Mouse (Mus musculus): ENCODE data around the gene Rnf130. TPM values are rescaled to one million over a fixed set of nuclear protein-coding genes. Genes with fewer than 3 reads are reported as not detected.

The Rnf130 gene
- total and polyA plus RNA-seq, 3 experiments, result not detected

DNA sequence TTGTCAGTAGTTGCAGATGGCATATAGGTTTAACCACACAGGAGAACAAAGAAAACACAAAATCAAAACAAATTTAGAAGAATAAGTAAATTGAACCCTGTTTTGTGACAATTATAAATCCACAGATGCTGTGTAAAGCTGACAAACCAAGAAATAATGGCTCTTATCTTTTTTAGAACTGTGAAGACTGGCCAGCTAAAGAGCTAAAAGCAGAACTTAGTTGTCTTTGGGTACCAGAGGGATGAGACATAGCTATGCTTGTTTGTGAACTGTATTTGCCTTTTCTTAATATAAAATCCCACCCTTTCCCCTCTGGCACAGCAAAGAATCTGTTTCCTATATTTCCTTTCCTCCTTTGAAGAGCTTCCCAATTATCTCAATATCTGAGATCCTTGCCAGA lies 9.0 kb downstream of the Rnf130 start:
- H3K4me1 ChIP-seq (ENCODE audit: control insufficient read depth in 1 of 2, insufficient read depth in 2 of 2), result peaks cover 0 to 8% of the 10 kb centered on the region in 2 experiments; a peak in 2 of 4 replicates
- no peaks in the 10 kb centered on the region for H3K9me3 ChIP-seq (replicated peaks; ENCODE audit: low read length)
- no peak for DNase-seq (ENCODE audit: extremely low read depth)
- dilution Hi-C loops (cut with MboI; ENCODE audit: extremely low pct_ligation_motif_present, extremely low pct_unique_long_range_greater_than_20kb, low sequenced_read_pairs) (no loop called here), in situ Hi-C loops (cut with MboI; ENCODE audit: low pct_ligation_motif_present, low pct_unique_long_range_greater_than_20kb, low sequenced_read_pairs) (no loop called here)
- H3K27ac ChIP-seq (ENCODE audit: insufficient read depth, low read depth), result no peak overlapping the region
- no peaks in the 10 kb centered on the region for H3K27me3 ChIP-seq (replicated peaks)
- H3K4me2 ChIP-seq (ENCODE audit: insufficient read depth, low read depth, poor library complexity, severe bottlenecking), result no peak overlapping the region
- no peak overlapping the region for H3K4me3 ChIP-seq (replicated peaks in 1 of 3; ENCODE audit: low read depth in 2 of 3, low read length in 2 of 3, poor library complexity in 1 of 3)
- H3K9ac ChIP-seq (ENCODE audit: insufficient read depth, low read depth), result no peak overlapping the region
- TF ChIP-seq USF2 (conservative IDR thresholded peaks at IDR 0.05; ENCODE audit: low read depth, low read length) (no peak), RCOR1 (conservative IDR thresholded peaks at IDR 0.05; ENCODE audit: low read depth, low read length) (no peak), NRF1 (IDR thresholded peaks at IDR 0.05; ENCODE audit: low read depth, low read length) (no peak), ZMIZ1 (IDR thresholded peaks at IDR 0.05; ENCODE audit: low read depth, low read length) (no peak), MYC (IDR thresholded peaks at IDR 0.05; ENCODE audit: low read depth, low read length) (no peak), EP300 (IDR thresholded peaks at IDR 0.05; ENCODE audit: low read length) (no peak), TCF12 (IDR thresholded peaks at IDR 0.05; ENCODE audit: low read depth, low read length) (no peak), JUN (IDR thresholded peaks at IDR 0.05; ENCODE audit: insufficient read depth, low read depth, low read length) (no peak), MAZ (IDR thresholded peaks at IDR 0.05; ENCODE audit: low read depth, low read length) (no peak), TBP (conservative IDR thresholded peaks at IDR 0.05; ENCODE audit: low read depth, low read length) (no peak), ETS1 (conservative IDR thresholded peaks at IDR 0.05; ENCODE audit: low read depth, low read length) (no peak), CHD2 (IDR thresholded peaks at IDR 0.05; ENCODE audit: low read length) (no peak), USF1 (IDR thresholded peaks at IDR 0.05; ENCODE audit: low read depth, low read length) (no peak)
- H3K36me3 ChIP-seq (replicated peaks in 1 of 2; ENCODE audit: control insufficient read depth in 1 of 2, insufficient read depth in 1 of 2, low read length in 1 of 2), result no peaks in the 10 kb centered on the region
- H3K79me2 ChIP-seq (replicated peaks; ENCODE audit: control insufficient read depth, extremely low read depth, insufficient read depth, poor library complexity, severe bottlenecking), result no peaks in the 10 kb centered on the region

DNA sequence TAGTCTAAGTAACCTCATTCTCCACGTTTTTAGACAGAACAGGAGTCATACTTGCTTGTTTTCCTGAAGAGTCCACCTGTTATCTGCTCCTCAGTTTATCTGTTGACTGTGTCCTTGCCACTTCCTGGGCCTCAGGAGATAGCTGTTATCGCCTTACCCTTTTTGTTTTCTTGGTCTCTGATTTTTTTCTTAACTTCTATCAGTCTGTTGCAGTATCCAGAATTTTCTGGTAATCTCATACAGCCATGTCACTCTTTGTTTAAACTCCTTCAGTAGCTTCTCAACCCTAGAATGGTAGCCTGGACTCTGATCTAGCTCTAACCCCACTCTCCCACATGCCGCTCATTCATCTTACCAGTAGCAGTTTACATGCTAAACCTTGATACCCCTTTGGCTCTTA lies 10.6 kb downstream of the Rnf130 start:
- no peak overlapping the region for H3K4me2 ChIP-seq (ENCODE audit: insufficient read depth, low read depth, poor library complexity, severe bottlenecking)
- in situ Hi-C loops (cut with MboI; ENCODE audit: low pct_ligation_motif_present, low pct_unique_long_range_greater_than_20kb, low sequenced_read_pairs), result no loop called here
- H3K4me1 ChIP-seq (ENCODE audit: control insufficient read depth in 1 of 2, insufficient read depth in 2 of 2), result peaks cover 0 to 8% of the 10 kb centered on the region in 2 experiments; a peak in 2 of 4 replicates
- H3K79me2 ChIP-seq (replicated peaks; ENCODE audit: control insufficient read depth, extremely low read depth, insufficient read depth, poor library complexity, severe bottlenecking), result no peaks in the 10 kb centered on the region; the same call in 1 of the 2 replicates
- dilution Hi-C loops (cut with MboI; ENCODE audit: extremely low pct_ligation_motif_present, extremely low pct_unique_long_range_greater_than_20kb, low sequenced_read_pairs), result no loop called here
- DNase-seq (ENCODE audit: extremely low read depth), result no peak
- H3K36me3 ChIP-seq (replicated peaks in 1 of 2; ENCODE audit: control insufficient read depth in 1 of 2, insufficient read depth in 1 of 2, low read length in 1 of 2), result no peaks in the 10 kb centered on the region
- H3K9ac ChIP-seq (ENCODE audit: insufficient read depth, low read depth), result no peak overlapping the region
- H3K27me3 ChIP-seq (replicated peaks), result no peaks in the 10 kb centered on the region
- H3K27ac ChIP-seq (ENCODE audit: insufficient read depth, low read depth), result no peak overlapping the region
- TF ChIP-seq PAX5 (IDR thresholded peaks at IDR 0.05; ENCODE audit: low read length) (no peak), NRF1 (IDR thresholded peaks at IDR 0.05; ENCODE audit: low read depth, low read length) (no peak), MEF2A (IDR thresholded peaks at IDR 0.05; ENCODE audit: borderline replicate concordance, low read depth, low read length) (no peak), SIN3A (IDR thresholded peaks at IDR 0.05; ENCODE audit: low read length) (no peak), MAX (IDR thresholded peaks at IDR 0.05; ENCODE audit: low read length) (no peak), MXI1 (IDR thresholded peaks at IDR 0.05; ENCODE audit: low read depth, low read length) (no peak), CTCF (conservative IDR thresholded peaks at IDR 0.05 in 1 of 2, IDR thresholded peaks at IDR 0.05 in 1 of 2; ENCODE audit: low read depth in 2 of 2, low read length in 2 of 2) (no peak), RCOR1 (conservative IDR thresholded peaks at IDR 0.05; ENCODE audit: low read depth, low read length) (no peak)
- H3K4me3 ChIP-seq (replicated peaks in 1 of 3; ENCODE audit: low read depth in 2 of 3, low read length in 2 of 3, poor library complexity in 1 of 3), result no peak overlapping the region
- H3K9me3 ChIP-seq (replicated peaks; ENCODE audit: low read length), result no peaks in the 10 kb centered on the region
